Mouse (Mus musculus) kidney, postnatal 0 days (tissue): ENCODE measurements at regions not wholly inside any gene's neighbourhood (a gene's known extent, or its start where the extent isn't known, plus 50 kb on each side); places are given as distances from the start of the nearest gene placed in this dataset.

Experiments used
- ATAC-seq: fragments of 200-750 bp; cut with Nextera tagmentation; replicated peaks from 2 replicates; pipeline ENCODE4 v1.8.0; 2017; ENCODE audit warnings: low read depth, moderate number of reproducible peaks, moderate TSS enrichment, moderate library complexity; ENCODE audit not compliant: low FRiP score
- DNase-seq: peaks from one replicate; pipeline ENCODE4 v3.0.0-alpha.2; 2016; ENCODE audit warnings: low spot score
- H3K27ac ChIP-seq: fragments of 300-500 bp; sonication (generic); 2 replicates; pipeline ENCODE4 v1.5.1; 2014; ENCODE audit warnings: mild to moderate bottlenecking
- H3K27me3 ChIP-seq: fragments of 300-500 bp; sonication (generic); 2 replicates; pipeline ENCODE4 v1.6.1; 2014; ENCODE audit warnings: low read length, mixed read lengths; ENCODE audit not compliant: insufficient read depth
- H3K36me3 ChIP-seq: fragments of 300-500 bp; sonication (generic); 2 replicates; pipeline ENCODE4 v1.6.1; 2014; ENCODE audit warnings: low read length, mixed read lengths; ENCODE audit not compliant: insufficient read depth
- H3K4me1 ChIP-seq: fragments of 300-500 bp; sonication (generic); replicated peaks from 2 replicates; pipeline ENCODE4 v1.6.1; 2014; ENCODE audit warnings: antibody characterized with exemption, low read length, mixed read lengths; ENCODE audit not compliant: insufficient read depth
- H3K4me2 ChIP-seq: fragments of 300-500 bp; sonication (generic); 2 replicates; pipeline ENCODE4 v1.6.1; 2014; ENCODE audit warnings: mild to moderate bottlenecking, low read length, moderate library complexity, mixed read lengths
- H3K4me3 ChIP-seq: fragments of 300-500 bp; sonication (generic); replicated peaks from 2 replicates; pipeline ENCODE4 v1.5.1; 2014; ENCODE audit warnings: low read depth, low read length
- H3K9ac ChIP-seq: fragments of 300-500 bp; sonication (generic); 2 replicates; pipeline ENCODE4 v1.6.1; 2014; ENCODE audit warnings: low read depth, low read length
- H3K9me3 ChIP-seq: fragments of 300-500 bp; sonication (generic); replicated peaks from 2 replicates; pipeline ENCODE4 v1.6.1; 2016; ENCODE audit warnings: low read length, inconsistent platforms, mixed read lengths
- CTCF ChIP-seq: IDR thresholded peaks from 2 replicates; pipeline ENCODE4 v1.5.1; 2016; ENCODE audit warnings: antibody characterized with exemption, low read depth, mild to moderate bottlenecking, moderate library complexity
- WGBS: fragments of 180-500 bp; shearing (Covaris S2); extraction: QIAGEN DNeasy Blood & Tissue Kit; methylation state at CpG from one replicate; pipeline ENCODE4 v1.1.7; 2014; 5-methylcytosine and 5-hydroxymethylcytosine counted together

DNA sequence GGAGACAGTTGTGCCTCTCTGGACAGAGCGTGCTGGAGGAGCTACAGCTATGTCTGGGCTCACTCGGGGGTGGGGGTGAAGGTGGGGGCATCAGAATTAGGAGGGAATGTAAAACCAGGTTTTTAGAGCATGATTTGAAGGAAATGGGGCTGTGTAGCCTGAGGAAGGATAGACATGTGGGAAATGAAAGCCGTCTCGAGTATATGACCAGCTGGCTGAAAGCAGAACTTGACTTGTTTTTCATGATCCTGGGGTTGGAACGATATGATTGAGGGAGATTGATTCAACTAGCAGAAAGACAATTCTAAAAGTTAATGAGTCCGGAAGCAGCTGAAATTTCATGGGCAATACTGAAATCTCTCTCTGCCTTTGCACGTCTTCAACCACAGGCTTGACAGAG, 171.3 kb downstream of the Ibtk start:
- no peak for TF ChIP-seq CTCF
- H3K27me3 ChIP-seq: no peaks in the 10 kb centered on the region
- H3K9me3 ChIP-seq: no peaks in the 10 kb centered on the region
- ATAC-seq: no peak
- DNase-seq: no peak
- no peak overlapping the region for H3K4me2 ChIP-seq
- no peak overlapping the region for H3K27ac ChIP-seq
- H3K4me1 ChIP-seq: no peaks in the 10 kb centered on the region
- no peaks in the 10 kb centered on the region for H3K36me3 ChIP-seq
- H3K4me3 ChIP-seq: no peak overlapping the region
- 79% methylated on average over 7 of the region's 7 CpGs for WGBS
- H3K9ac ChIP-seq: no peak overlapping the region

DNA sequence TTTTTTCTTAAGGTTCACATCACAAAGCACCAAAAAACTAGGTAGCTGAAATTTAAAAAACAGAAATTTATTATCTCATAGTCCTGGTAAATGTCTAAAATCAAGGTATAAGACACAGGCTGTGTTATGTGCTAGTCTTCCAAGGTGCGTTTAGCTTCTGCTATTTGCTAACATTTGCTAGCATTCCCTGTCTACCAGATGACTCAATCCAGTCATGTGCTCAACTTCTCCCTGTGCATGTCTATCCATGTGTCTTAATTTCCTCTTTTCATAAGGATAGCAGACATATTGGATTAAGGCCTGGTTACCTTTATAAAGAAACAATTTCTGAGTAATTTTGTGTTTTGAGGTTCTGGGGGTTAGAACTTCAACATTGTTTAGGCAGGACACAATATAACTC, 171.8 kb downstream of the Ibtk start:
- no peak for ATAC-seq
- Histone ChIP-seq H3K9ac (no peak overlapping the region), H3K27ac (no peak overlapping the region), H3K4me3 (no peak overlapping the region), H3K27me3 (no peaks in the 10 kb centered on the region), H3K4me1 (no peaks in the 10 kb centered on the region), H3K4me2 (no peak overlapping the region), H3K9me3 (no peaks in the 10 kb centered on the region), H3K36me3 (no peaks in the 10 kb centered on the region)
- no peak for DNase-seq
- TF ChIP-seq CTCF: no peak
- WGBS: 85% methylated on average over 1 of the region's 1 CpGs

DNA sequence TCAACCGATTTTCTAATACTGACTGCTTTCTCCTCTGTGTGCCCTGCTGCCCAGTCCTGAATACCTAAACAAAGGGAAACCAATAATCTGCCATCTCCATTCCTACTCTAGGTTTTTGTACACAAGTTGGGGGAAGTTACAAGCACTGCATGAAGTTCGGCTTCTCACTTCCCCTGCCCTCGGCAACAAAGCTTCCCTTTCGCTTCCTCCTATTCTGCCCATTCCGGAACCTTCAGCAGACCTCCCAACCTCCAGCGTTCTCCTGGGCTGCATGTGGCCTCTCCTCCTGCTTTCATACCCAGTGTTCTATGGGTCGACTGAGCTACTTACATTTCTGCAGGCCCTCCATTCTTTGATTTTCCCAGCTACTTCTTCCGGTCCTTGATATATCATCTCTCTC, 180.3 kb downstream of the Ibtk start:
- ATAC-seq: no peak
- Histone ChIP-seq H3K4me1 (no peaks in the 10 kb centered on the region), H3K36me3 (no peaks in the 10 kb centered on the region), H3K4me2 (no peak overlapping the region), H3K4me3 (no peak overlapping the region), H3K27ac (no peak overlapping the region), H3K9ac (no peak overlapping the region), H3K27me3 (no peaks in the 10 kb centered on the region), H3K9me3 (no peaks in the 10 kb centered on the region)
- no peak for TF ChIP-seq CTCF
- WGBS: 72% methylated on average over 8 of the region's 8 CpGs
- no peak for DNase-seq

DNA sequence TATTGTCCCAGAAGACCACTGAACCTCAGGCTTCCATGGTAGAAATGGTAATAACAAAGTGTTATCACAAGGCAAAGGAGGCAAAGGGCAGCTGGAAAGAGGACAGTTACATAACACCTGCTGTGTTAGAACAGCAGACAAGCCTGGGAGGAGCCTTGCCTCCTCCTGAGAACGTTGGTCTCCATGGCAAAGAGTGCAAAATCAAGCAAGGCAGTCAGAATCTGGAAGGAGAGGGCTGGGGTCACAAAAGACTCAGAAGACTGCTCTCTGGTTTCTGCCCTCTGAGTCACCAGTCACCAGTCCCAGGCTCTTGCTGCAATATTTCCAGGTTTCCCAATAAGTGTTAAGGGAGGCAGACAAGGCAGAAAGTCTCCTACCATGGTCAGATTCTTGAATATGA, 197.3 kb downstream of the Ibtk start:
- Histone ChIP-seq H3K4me2 (no peak overlapping the region), H3K4me1 (no peaks in the 10 kb centered on the region), H3K27me3 (no peaks in the 10 kb centered on the region), H3K4me3 (no peak overlapping the region), H3K27ac (no peak overlapping the region), H3K9me3 (no peaks in the 10 kb centered on the region), H3K9ac (no peak overlapping the region), H3K36me3 (no peaks in the 10 kb centered on the region)
- ATAC-seq (no peak), DNase-seq (no peak)
- TF ChIP-seq CTCF: no peak
- 23% methylated on average over 1 of the region's 1 CpGs for WGBS

DNA sequence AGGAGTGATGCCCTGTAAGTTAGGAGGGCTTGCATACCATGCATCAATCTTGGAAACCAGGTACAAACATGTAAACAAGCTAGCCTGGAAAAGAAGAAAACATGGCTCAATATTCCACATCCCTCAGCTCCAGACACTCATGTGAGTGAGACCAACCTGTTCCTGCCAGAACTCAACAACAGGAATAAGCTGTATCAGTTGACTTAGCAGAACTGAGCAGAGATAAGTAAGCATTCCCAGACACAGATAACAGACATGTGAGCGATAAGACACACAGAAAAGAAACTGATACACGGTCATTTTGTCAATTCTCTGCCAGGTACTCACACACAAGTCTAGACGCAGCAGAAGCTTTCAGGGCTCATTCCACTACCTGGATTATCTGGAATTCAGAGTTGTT, 198.7 kb downstream of the Ibtk start:
- no peaks in the 10 kb centered on the region for H3K4me1 ChIP-seq
- no peaks in the 10 kb centered on the region for H3K9me3 ChIP-seq
- ATAC-seq (no peak), DNase-seq (no peak)
- H3K9ac ChIP-seq: no peak overlapping the region
- no peaks in the 10 kb centered on the region for H3K36me3 ChIP-seq
- WGBS: 91% methylated on average over 3 of the region's 3 CpGs
- no peak overlapping the region for H3K27ac ChIP-seq
- H3K4me3 ChIP-seq: no peak overlapping the region
- no peaks in the 10 kb centered on the region for H3K27me3 ChIP-seq
- no peak for TF ChIP-seq CTCF
- H3K4me2 ChIP-seq: no peak overlapping the region

DNA sequence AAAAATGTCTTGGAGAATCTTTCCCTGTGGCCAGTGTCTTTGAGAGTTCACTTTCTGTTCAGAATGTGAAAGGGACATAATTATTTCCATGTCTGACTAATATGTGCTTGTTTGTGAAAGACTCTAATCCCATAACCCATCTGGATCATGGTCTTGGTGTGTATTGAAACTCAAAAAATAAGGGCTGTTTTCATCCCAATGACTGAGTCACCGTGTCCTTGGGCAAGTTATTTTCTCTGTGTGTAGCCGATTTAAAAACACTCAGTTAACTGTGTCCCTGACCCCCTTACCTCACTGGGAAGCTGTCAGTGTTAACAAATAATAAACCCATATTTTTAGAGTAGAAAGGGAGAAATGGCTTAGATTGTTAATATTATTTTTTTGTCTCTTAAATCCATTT, 202.9 kb downstream of the Ibtk start:
- no peak overlapping the region for H3K27ac ChIP-seq
- TF ChIP-seq CTCF: no peak
- ATAC-seq (no peak), DNase-seq (no peak)
- H3K9ac ChIP-seq: no peak overlapping the region
- no peaks in the 10 kb centered on the region for H3K27me3 ChIP-seq
- no peak overlapping the region for H3K4me2 ChIP-seq
- H3K4me3 ChIP-seq: no peak overlapping the region
- no peaks in the 10 kb centered on the region for H3K4me1 ChIP-seq
- H3K36me3 ChIP-seq: no peaks in the 10 kb centered on the region
- 73% methylated on average over 2 of the region's 2 CpGs for WGBS
- no peaks in the 10 kb centered on the region for H3K9me3 ChIP-seq

DNA sequence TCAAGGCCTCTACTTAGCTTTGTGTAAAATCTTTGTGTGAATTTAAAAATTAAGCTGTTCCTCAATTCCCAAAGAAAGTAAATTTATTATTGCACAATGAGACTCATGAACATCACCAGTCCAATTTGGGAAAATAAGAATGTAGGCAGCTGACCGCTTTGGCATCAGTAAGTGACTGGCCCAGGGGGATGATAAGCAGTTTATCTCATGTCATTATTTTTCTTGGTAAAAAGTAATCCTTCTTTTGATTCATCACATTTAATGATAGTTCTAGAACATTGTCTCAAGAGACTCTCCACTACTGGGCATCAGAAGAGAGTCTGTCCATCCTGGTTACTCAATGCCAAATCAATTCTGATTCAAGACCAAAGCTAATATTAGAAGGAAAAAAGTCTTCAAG, 203.6 kb downstream of the Ibtk start:
- H3K27ac ChIP-seq: no peak overlapping the region
- H3K4me1 ChIP-seq: no peaks in the 10 kb centered on the region
- H3K9me3 ChIP-seq: no peaks in the 10 kb centered on the region
- ATAC-seq (no peak), DNase-seq (no peak)
- no peak overlapping the region for H3K4me2 ChIP-seq
- H3K4me3 ChIP-seq: no peak overlapping the region
- WGBS: 95% methylated on average over 1 of the region's 1 CpGs
- TF ChIP-seq CTCF: no peak
- H3K9ac ChIP-seq: no peak overlapping the region
- no peaks in the 10 kb centered on the region for H3K36me3 ChIP-seq
- no peaks in the 10 kb centered on the region for H3K27me3 ChIP-seq
